Mouse (Mus musculus) liver, embryonic 16.5 days (tissue): ENCODE measurements around the gene Met. TPM values are rescaled to one million over a fixed set of nuclear protein-coding genes. Genes with fewer than 3 reads are reported as not detected.

Experiments used
- ATAC-seq: fragments of 200-750 bp; cut with Nextera tagmentation; 2 replicates; pipeline ENCODE4 v1.8.0; 2017; ENCODE audit warnings: low read depth, mild to moderate bottlenecking, moderate number of reproducible peaks, moderate library complexity
- H3K27ac ChIP-seq: fragments of 300-500 bp; sonication (generic); 2 replicates; pipeline ENCODE4 v1.5.1; 2014; ENCODE audit warnings: mild to moderate bottlenecking, low read length
- H3K27me3 ChIP-seq: fragments of 300-500 bp; sonication (generic); 2 replicates; pipeline ENCODE4 v1.6.1; 2014; ENCODE audit warnings: low read depth, low read length, mixed read lengths; ENCODE audit not compliant: control insufficient read depth, insufficient read depth
- H3K36me3 ChIP-seq: fragments of 300-500 bp; sonication (generic); 2 replicates; pipeline ENCODE4 v1.6.1; 2014; ENCODE audit warnings: mild to moderate bottlenecking; ENCODE audit not compliant: control insufficient read depth, insufficient read depth
- H3K4me1 ChIP-seq: fragments of 300-500 bp; sonication (generic); 2 replicates; pipeline ENCODE4 v1.6.1; 2014; ENCODE audit warnings: low read depth, low read length, mixed read lengths; ENCODE audit not compliant: control insufficient read depth
- H3K4me2 ChIP-seq: fragments of 300-500 bp; sonication (generic); 2 replicates; pipeline ENCODE4 v1.6.1; 2014; ENCODE audit warnings: low read depth, low read length, mixed read lengths
- H3K4me3 ChIP-seq: fragments of 300-500 bp; sonication (generic); 2 replicates; pipeline ENCODE4 v1.5.1; 2014; ENCODE audit warnings: low read depth, mild to moderate bottlenecking, low read length
- H3K9ac ChIP-seq: fragments of 300-500 bp; sonication (generic); 2 replicates; pipeline ENCODE4 v1.6.1; 2014; ENCODE audit warnings: low read depth, low read length
- H3K9me3 ChIP-seq: fragments of 300-500 bp; sonication (generic); replicated peaks from 2 replicates; pipeline ENCODE4 v1.6.1; 2016; ENCODE audit warnings: low read length; ENCODE audit not compliant: control insufficient read depth
- WGBS: fragments of 180-500 bp; shearing (Covaris S2); extraction: QIAGEN DNeasy Blood & Tissue Kit; methylation state at CpG from one replicate; pipeline ENCODE4 v1.1.7; 2014; ENCODE audit not compliant: insufficient replicate concordance; 5-methylcytosine and 5-hydroxymethylcytosine counted together
- polyA plus RNA-seq: library from polyadenylated mRNA; unstranded; fragments of >200 nt; fragmentation: Nextera tagmentation; extraction: Ambion mirVana; gene quantifications from 2 replicates; pipeline ENCODE4 v1.2.1, GENCODE M21; 2015

Met gene
- polyA plus RNA-seq, 1 experiment from 2014 or later, result 6.9 TPM

DNA sequence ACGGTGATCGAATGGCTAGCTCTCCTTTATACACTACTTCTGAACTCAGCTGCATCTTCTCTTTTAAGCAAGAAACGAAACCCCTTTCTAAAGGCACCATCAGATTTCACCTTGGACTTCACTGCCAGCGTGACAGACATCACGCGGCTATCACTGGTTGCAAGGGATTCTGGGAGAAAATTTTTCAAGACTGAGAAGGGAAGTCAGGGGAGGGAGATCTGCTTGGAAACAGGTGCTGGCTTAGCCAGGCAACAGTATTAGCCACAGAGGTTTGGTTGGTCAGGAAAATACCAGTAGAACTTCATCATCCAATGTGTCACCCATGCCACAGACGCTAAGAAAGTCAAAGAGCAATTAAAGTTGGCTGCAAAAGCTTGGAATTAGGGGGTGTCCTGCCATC lies 2.2 kb upstream of the Met start:
- Histone ChIP-seq H3K9ac (no peak overlapping the region), H3K9me3 (no peaks in the 10 kb centered on the region), H3K27ac (no peak overlapping the region), H3K4me1 (no peaks in the 10 kb centered on the region), H3K27me3 (peaks cover 13% of the 10 kb centered on the region), H3K4me2 (no peak overlapping the region), H3K4me3 (no peak overlapping the region), H3K36me3 (no peaks in the 10 kb centered on the region)
- WGBS, result 50% methylated on average over 7 of the region's 7 CpGs
- ATAC-seq, result no peak

GRCm38 (mm10) chr6:17464281-17465025 lies 853 bp downstream of the Met start:
- Histone ChIP-seq H3K4me2 (peak overlapping the region; percentile 59), H3K9ac (peak overlapping the region; percentile 59), H3K9me3 (no peaks in the 10 kb centered on the region), H3K27me3 (peaks cover 13% of the 10 kb centered on the region), H3K27ac (peak overlapping the region; percentile 64), H3K4me1 (no peaks in the 10 kb centered on the region), H3K36me3 (no peaks in the 10 kb centered on the region), H3K4me3 (peak overlapping the region; percentile 62)
- WGBS, result 6% methylated on average over 15 of the region's 15 CpGs
- no peak for ATAC-seq

- H3K36me3 ChIP-seq, result no peaks in the 10 kb centered on the region
- H3K4me3 ChIP-seq, result peak overlapping the region; percentile 33; the same call in 1 of the 2 replicates
- no peaks in the 10 kb centered on the region for H3K4me1 ChIP-seq
- peak overlapping the region; percentile 36; the same call in 1 of the 2 replicates for H3K4me2 ChIP-seq
- no peaks in the 10 kb centered on the region for H3K9me3 ChIP-seq
- no peak overlapping the region; the same call in 1 of the 2 replicates for H3K27ac ChIP-seq
- no peak overlapping the region; the same call in 1 of the 2 replicates for H3K9ac ChIP-seq
- H3K27me3 ChIP-seq, result peaks cover 13% of the 10 kb centered on the region
- WGBS, result 14% methylated on average over 3 of the region's 3 CpGs
- ATAC-seq, result no peak
These were observed 2.9 kb downstream of the Met start for GRCm38 (mm10) chr6:17466526-17466925.

DNA sequence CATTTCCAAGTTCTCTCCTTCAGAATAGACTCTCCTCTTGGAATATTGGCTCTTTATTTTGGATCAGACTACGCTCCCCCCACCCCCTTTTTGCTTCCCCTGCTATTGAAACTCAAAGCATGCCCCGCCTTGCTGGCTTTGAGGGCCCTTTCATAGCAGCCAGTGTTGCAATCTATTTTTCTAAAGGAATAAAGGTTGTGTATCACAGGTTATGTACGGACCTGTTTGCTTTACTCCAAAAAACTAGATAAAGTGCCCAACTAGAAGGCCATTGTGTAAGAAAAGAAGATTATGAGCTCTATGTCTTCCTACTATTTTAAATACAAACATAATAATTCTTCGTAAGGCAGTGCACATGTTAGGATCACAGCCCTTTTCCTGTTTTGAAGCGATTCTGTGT lies 5.4 kb downstream of the Met start:
- peaks cover 7% of the 10 kb centered on the region for H3K27me3 ChIP-seq
- H3K36me3 ChIP-seq, result no peaks in the 10 kb centered on the region
- ATAC-seq, result no peak; the same call in 1 of the 2 replicates
- H3K9ac ChIP-seq, result no peak overlapping the region
- H3K4me3 ChIP-seq, result no peak overlapping the region
- 58% methylated on average over 5 of the region's 5 CpGs for WGBS
- no peak overlapping the region for H3K27ac ChIP-seq
- H3K4me1 ChIP-seq, result no peaks in the 10 kb centered on the region
- H3K9me3 ChIP-seq, result no peaks in the 10 kb centered on the region
- H3K4me2 ChIP-seq, result no peak overlapping the region

DNA sequence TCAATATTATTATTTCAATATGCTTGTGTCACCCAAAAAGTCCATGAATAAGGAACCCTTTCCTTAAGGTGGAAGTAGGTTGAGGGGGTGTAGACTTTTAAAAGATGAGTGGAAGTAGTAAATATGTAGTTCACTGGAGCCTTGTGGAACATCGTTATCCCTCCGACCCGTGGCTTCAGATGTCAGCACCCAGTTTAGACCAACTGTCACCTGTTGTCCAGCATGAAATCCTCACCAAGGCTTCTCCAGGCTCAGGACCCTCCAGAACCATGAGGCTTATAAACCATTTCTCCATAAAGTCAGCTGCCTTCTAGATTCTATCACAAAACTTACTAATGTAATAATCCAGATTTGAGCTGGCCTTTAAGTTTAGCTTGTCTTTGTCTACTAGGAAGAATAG lies 9.5 kb downstream of the Met start:
- Histone ChIP-seq H3K36me3 (no peaks in the 10 kb centered on the region), H3K4me2 (no peak overlapping the region), H3K9me3 (no peaks in the 10 kb centered on the region), H3K4me3 (no peak overlapping the region), H3K4me1 (no peaks in the 10 kb centered on the region), H3K9ac (no peak overlapping the region), H3K27ac (no peak overlapping the region), H3K27me3 (no peaks in the 10 kb centered on the region)
- ATAC-seq, result no peak
- WGBS, result 73% methylated on average over 3 of the region's 3 CpGs

DNA sequence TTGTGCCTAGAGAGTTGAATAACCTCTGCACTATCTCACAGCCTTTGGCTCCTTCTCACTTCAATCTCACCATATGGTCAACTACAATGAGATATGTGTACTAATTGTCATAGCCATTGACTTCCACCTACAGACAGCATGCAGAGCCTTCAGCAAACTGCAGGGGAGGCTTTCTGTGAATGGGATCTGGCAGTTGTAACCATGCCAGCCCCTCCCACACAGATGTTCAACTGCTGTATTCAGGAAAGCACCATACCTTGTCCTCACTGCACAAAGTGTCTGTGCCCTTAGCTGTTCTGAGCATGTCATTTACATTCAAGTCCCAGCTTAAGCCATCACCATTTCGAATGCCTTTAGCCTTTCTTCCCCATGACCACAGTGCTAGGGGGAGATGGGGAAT lies 14.2 kb downstream of the Met start:
- H3K4me3 ChIP-seq, result no peak overlapping the region
- ATAC-seq, result no peak
- H3K36me3 ChIP-seq, result no peaks in the 10 kb centered on the region
- H3K27ac ChIP-seq, result no peak overlapping the region
- H3K27me3 ChIP-seq, result no peaks in the 10 kb centered on the region
- H3K4me1 ChIP-seq, result no peaks in the 10 kb centered on the region; the same call in 1 of the 2 replicates
- 45% methylated on average over 1 of the region's 1 CpGs for WGBS
- H3K9ac ChIP-seq, result no peak overlapping the region
- H3K4me2 ChIP-seq, result no peak overlapping the region
- H3K9me3 ChIP-seq, result no peaks in the 10 kb centered on the region

- Histone ChIP-seq H3K4me3 (no peak overlapping the region), H3K36me3 (no peaks in the 10 kb centered on the region), H3K9me3 (no peaks in the 10 kb centered on the region), H3K9ac (no peak overlapping the region), H3K27me3 (no peaks in the 10 kb centered on the region), H3K4me2 (no peak overlapping the region), H3K27ac (no peak overlapping the region), H3K4me1 (no peaks in the 10 kb centered on the region; the same call in 1 of the 2 replicates)
- 70% methylated on average over 6 of the region's 6 CpGs for WGBS
- no peak for ATAC-seq
These were observed 14.7 kb downstream of the Met start for GRCm38 (mm10) chr6:17478252-17478651.

DNA sequence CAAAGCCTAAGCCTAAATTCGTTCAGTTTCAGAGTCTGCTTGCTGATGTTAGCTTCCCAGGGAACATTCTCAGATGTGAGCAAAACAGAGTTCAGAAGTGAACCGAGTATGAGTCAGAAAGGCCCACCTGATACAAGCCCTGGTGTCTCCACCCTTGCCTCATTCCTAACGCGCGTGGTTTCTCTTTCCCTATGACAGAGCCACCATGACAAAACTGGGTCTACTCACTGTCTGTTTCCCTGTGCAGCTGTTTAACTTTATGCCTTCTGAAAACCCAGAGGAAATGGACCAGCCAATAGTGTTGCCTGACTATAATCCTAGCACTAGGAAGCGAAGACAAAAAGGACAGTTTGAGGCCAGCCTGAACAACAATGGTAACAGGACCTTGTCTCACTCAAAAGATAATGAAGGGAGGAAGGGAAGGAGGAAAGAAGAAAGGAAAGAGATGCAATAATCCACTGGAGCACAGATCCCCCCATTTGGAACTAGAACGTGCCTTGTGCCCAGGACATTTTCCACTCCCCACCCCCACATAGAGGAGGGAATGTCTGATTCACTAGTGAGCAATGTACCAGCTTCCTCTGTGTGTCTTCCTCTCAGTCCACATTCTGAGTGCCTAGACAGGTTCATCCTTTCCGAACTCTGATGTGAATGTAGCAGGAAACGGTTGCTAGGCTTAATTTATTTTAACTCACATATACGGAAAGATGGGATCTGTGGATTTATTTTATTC lies 15.4 kb downstream of the Met start:
- Histone ChIP-seq H3K4me3 (no peak overlapping the region), H3K4me1 (no peaks in the 10 kb centered on the region; the same call in 1 of the 2 replicates), H3K36me3 (no peaks in the 10 kb centered on the region), H3K27ac (no peak overlapping the region), H3K9me3 (no peaks in the 10 kb centered on the region), H3K9ac (no peak overlapping the region), H3K4me2 (no peak overlapping the region), H3K27me3 (no peaks in the 10 kb centered on the region)
- WGBS, result 58% methylated on average over 10 of the region's 10 CpGs
- no peak for ATAC-seq

- no peaks in the 10 kb centered on the region for H3K27me3 ChIP-seq
- no peaks in the 10 kb centered on the region for H3K9me3 ChIP-seq
- H3K36me3 ChIP-seq, result no peaks in the 10 kb centered on the region
- no peak overlapping the region for H3K27ac ChIP-seq
- H3K4me1 ChIP-seq, result no peaks in the 10 kb centered on the region; the same call in 1 of the 2 replicates
- 27% methylated on average over 4 of the region's 4 CpGs for WGBS
- H3K4me3 ChIP-seq, result no peak overlapping the region
- H3K9ac ChIP-seq, result no peak overlapping the region
- no peak overlapping the region for H3K4me2 ChIP-seq
- ATAC-seq, result no peak
These were observed 17.5 kb downstream of the Met start for GRCm38 (mm10) chr6:17481068-17481467.
